Mouse (Mus musculus) ovary, postnatal 10 days (tissue): ENCODE measurements at regions not wholly inside any gene's neighbourhood (a gene's known extent, or its start where the extent isn't known, plus 50 kb on each side); places are given as distances from the start of the nearest gene placed in this dataset.

Experiments
- DNase-seq: peaks from one replicate; pipeline ENCODE4 v3.0.0; 2022; ENCODE audit warnings: low spot score

- DNase-seq = no peak
Observed at GRCm38 (mm10) chr12:14415543-14416181, 263.8 kb upstream of the Fam84a start.

- no peak for DNase-seq
Observed at GRCm38 (mm10) chr12:14411102-14411501, 259.2 kb upstream of the Fam84a start.

- no peak for DNase-seq
Observed at GRCm38 (mm10) chr12:14405796-14406195, 253.9 kb upstream of the Fam84a start.

GRCm38 (mm10) chr12:14376211-14376610, 224.4 kb upstream of the Fam84a start:
- DNase-seq = no peak

- DNase-seq = no peak
Observed at GRCm38 (mm10) chr12:14338244-14338799, 186.5 kb upstream of the Fam84a start.

GRCm38 (mm10) chr12:14337813-14338212, 186.0 kb upstream of the Fam84a start:
- DNase-seq = no peak

GRCm38 (mm10) chr12:14318693-14319092, 166.8 kb upstream of the Fam84a start:
- no peak for DNase-seq

- no peak for DNase-seq
Observed at GRCm38 (mm10) chr12:14316392-14316791, 164.5 kb upstream of the Fam84a start.

GRCm38 (mm10) chr12:14315780-14316179, 163.9 kb upstream of the Fam84a start:
- DNase-seq = no peak

- no peak for DNase-seq
Observed at GRCm38 (mm10) chr12:14302366-14302930, 150.6 kb upstream of the Fam84a start.

GRCm38 (mm10) chr12:14301676-14302365, 150.0 kb upstream of the Fam84a start:
- no peak for DNase-seq

GRCm38 (mm10) chr12:14292083-14292482, 140.2 kb upstream of the Fam84a start:
- DNase-seq = no peak

GRCm38 (mm10) chr12:14287657-14288056, 135.8 kb upstream of the Fam84a start:
- DNase-seq = no peak

GRCm38 (mm10) chr12:14286676-14287075, 134.8 kb upstream of the Fam84a start:
- no peak for DNase-seq

GRCm38 (mm10) chr12:14285870-14286535, 134.1 kb upstream of the Fam84a start:
- DNase-seq = peak; percentile 23

- no peak for DNase-seq
Observed at GRCm38 (mm10) chr12:14283106-14283692, 131.3 kb upstream of the Fam84a start.

- DNase-seq = no peak
Observed at GRCm38 (mm10) chr12:14275265-14275664, 123.4 kb upstream of the Fam84a start.

GRCm38 (mm10) chr12:14274796-14275195, 122.9 kb upstream of the Fam84a start:
- DNase-seq = no peak

GRCm38 (mm10) chr12:14271216-14271615, 119.4 kb upstream of the Fam84a start:
- no peak for DNase-seq

- no peak for DNase-seq
Observed at GRCm38 (mm10) chr12:14261102-14261501, 109.2 kb upstream of the Fam84a start.

- no peak for DNase-seq
Observed at GRCm38 (mm10) chr12:14260288-14260687, 108.4 kb upstream of the Fam84a start.

- DNase-seq = no peak
Observed at GRCm38 (mm10) chr12:14253336-14253735, 101.5 kb upstream of the Fam84a start.
